ENCODE assay signal across 8 mouse cellular contexts in the genomic region with DNA sequence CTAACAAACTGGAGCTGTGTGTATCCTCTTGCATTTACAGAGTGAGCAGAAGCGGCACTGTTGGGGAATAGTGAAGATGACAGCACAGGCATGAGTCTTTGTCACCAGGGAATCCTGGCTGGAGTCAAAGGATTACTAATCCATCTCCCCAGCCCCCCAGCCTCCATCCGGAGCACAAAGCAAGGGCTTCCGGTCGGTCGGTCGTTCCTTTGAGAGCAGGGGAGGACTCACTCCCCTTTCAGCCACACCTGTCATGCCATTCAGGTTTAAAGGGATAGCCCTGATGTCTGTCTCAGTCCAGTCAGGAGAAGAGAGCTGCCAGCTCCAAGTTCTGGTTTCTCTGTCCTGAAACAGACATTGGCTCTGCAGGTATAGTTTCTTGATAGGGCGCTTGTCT. TPM values are rescaled to one million over a fixed set of nuclear protein-coding genes. Genes with fewer than 3 reads are reported as not detected.
DNase-seq lines count a peak whose midpoint lies in the region; ATAC-seq and TF ChIP-seq lines count a peak whose summit lies in the region.

No protein-coding gene starts in this region.

- peak; percentile 36 for ATAC-seq in inflammation-experienced regulatory T-cells, adult 6 months
- no peak for ATAC-seq in midbrain, embryonic 11.5 days (ENCODE audit: low FRiP score)
- no peak for ATAC-seq in frontal cortex, adult (ENCODE audit: low TSS enrichment)
- no peak for ATAC-seq in megakaryocyte progenitor cell, adult 5-6 weeks (replicated peaks; ENCODE audit: poor library complexity)

- H3K27ac ChIP-seq in layer of hippocampus, adult 2 months: peak overlapping the region; percentile 92
- peak overlapping the region; percentile 96 for H3K27ac ChIP-seq in brown adipose tissue, adult 24 weeks (replicated peaks; ENCODE audit: low read depth, low read length)
- H3K27ac ChIP-seq in midbrain, embryonic 11.5 days (ENCODE audit: low read depth, low read length): peak overlapping the region; percentile 20; the same call in 1 of the 2 replicates

- H3K9me3 ChIP-seq in midbrain, embryonic 11.5 days (ENCODE audit: control insufficient read depth, low read length): no peaks in the 10 kb centered on the region

- no peak overlapping the region for H3K4me2 ChIP-seq in midbrain, embryonic 11.5 days

- peak overlapping the region; percentile 27; the same call in 1 of the 2 replicates for H3K9ac ChIP-seq in midbrain, embryonic 11.5 days (ENCODE audit: low read length)

- 17% methylated on average over 7 of the region's 7 CpGs for WGBS in midbrain, embryonic 11.5 days

- no peak for TF ChIP-seq CTCF in layer of hippocampus, adult 2 months (conservative IDR thresholded peaks at IDR 0.05)

- H3K27me3 ChIP-seq in midbrain, embryonic 11.5 days (ENCODE audit: control insufficient read depth, insufficient read depth, low read length): no peaks in the 10 kb centered on the region

- H3K4me1 ChIP-seq in brown adipose tissue, adult 24 weeks (ENCODE audit: control insufficient read depth, insufficient read depth, insufficient read length, low read length): peaks cover 36% of the 10 kb centered on the region
- H3K4me1 ChIP-seq in midbrain, embryonic 11.5 days (ENCODE audit: control insufficient read depth, insufficient read depth, low read length): peaks cover 24% of the 10 kb centered on the region

- peak overlapping the region; percentile 30 for H3K4me3 ChIP-seq in layer of hippocampus, adult 2 months
- peak overlapping the region; percentile 16 for H3K4me3 ChIP-seq in brown adipose tissue, adult 24 weeks (ENCODE audit: insufficient read depth, low read depth, low read length)
- H3K4me3 ChIP-seq in midbrain, embryonic 11.5 days (ENCODE audit: low read depth, low read length): no peak overlapping the region

- no peak for DNase-seq in layer of hippocampus, adult 2 months (ENCODE audit: low spot score in 2 of 2)
- DNase-seq in layer of hippocampus, postnatal 25 days (ENCODE audit: extremely low spot score in 1 of 2, low spot score in 1 of 2): no peak
- DNase-seq in midbrain, embryonic 11.5 days (ENCODE audit: low spot score, missing footprints): peak; percentile 84
- no peak for DNase-seq in layer of hippocampus, postnatal 10 days (ENCODE audit: low spot score in 2 of 2)

- no peaks in the 10 kb centered on the region for H3K36me3 ChIP-seq in midbrain, embryonic 11.5 days (ENCODE audit: control insufficient read depth, insufficient read depth, low read length)

RNA-seq across cellular contexts. Expression of a gene that starts 7.4 kb away (rescaled TPM):
- 10 to 100 TPM; 24.8 to 26.6 TPM for total RNA-seq in layer of hippocampus, adult 2 months (2021)
- total RNA-seq in layer of hippocampus, postnatal 25 days (2021): 10 to 100 TPM; 23.7 to 26.1 TPM
- polyA plus RNA-seq in brown adipose tissue, adult 24 weeks (2012; ENCODE audit: insufficient read depth, insufficient read length, missing spikeins): 53.8 and 65.5 TPM in 2 replicates
- polyA plus RNA-seq in inflammation-experienced regulatory T-cells, adult 6 months (2017; shearing (Covaris generic)): 10 to 100 TPM; 11.0 to 27.7 (median 16.5) TPM
- polyA plus RNA-seq in midbrain, embryonic 11.5 days (2014; fragmentation: Nextera tagmentation; extraction: Ambion mirVana): 20.8 and 25.4 TPM in 2 replicates
- total RNA-seq in megakaryocyte progenitor cell, adult 5-6 weeks (2015): 6.5 and 7.3 TPM in 2 replicates
- 5.9 and 6.0 TPM in 2 replicates for total RNA-seq in megakaryocyte progenitor cell, adult 5-6 weeks (2017)
- total RNA-seq in layer of hippocampus, postnatal 10 days (2021): 10 to 100 TPM; 19.7 to 20.7 TPM

RNA-seq across cellular contexts. Expression of a gene that starts 14.7 kb away (rescaled TPM):
- 10 to 100 TPM; 13.4 to 13.8 TPM for total RNA-seq in layer of hippocampus, adult 2 months (2021)
- 10 to 100 TPM; 14.7 to 17.6 TPM for total RNA-seq in layer of hippocampus, postnatal 25 days (2021)
- polyA plus RNA-seq in brown adipose tissue, adult 24 weeks (2012; ENCODE audit: insufficient read depth, insufficient read length, missing spikeins): 19.2 and 24.1 TPM in 2 replicates
- 10 to 100 TPM; 55.6 to 76.5 (median 73.4) TPM for polyA plus RNA-seq in inflammation-experienced regulatory T-cells, adult 6 months (2017; shearing (Covaris generic))
- 40.8 and 45.7 TPM in 2 replicates for polyA plus RNA-seq in midbrain, embryonic 11.5 days (2014; fragmentation: Nextera tagmentation; extraction: Ambion mirVana)
- total RNA-seq in megakaryocyte progenitor cell, adult 5-6 weeks (2015): 20.4 and 25.1 TPM in 2 replicates
- 14.7 and 15.9 TPM in 2 replicates for total RNA-seq in megakaryocyte progenitor cell, adult 5-6 weeks (2017)
- total RNA-seq in layer of hippocampus, postnatal 10 days (2021): 10 to 100 TPM; 15.6 TPM

RNA-seq across cellular contexts. Expression of a gene that starts 36.4 kb away (rescaled TPM):
- total RNA-seq in layer of hippocampus, adult 2 months (2021): 1 to 10 TPM; 3.3 to 3.6 TPM
- 1 to 10 TPM; 2.8 to 3.1 TPM for total RNA-seq in layer of hippocampus, postnatal 25 days (2021)
- polyA plus RNA-seq in brown adipose tissue, adult 24 weeks (2012; ENCODE audit: insufficient read depth, insufficient read length, missing spikeins): 8.6 and 13.5 TPM in 2 replicates
- 10 to 100 TPM in 2 of 3 experiments, 1 to 10 TPM in 1; 8.5 to 14.5 (median 11.7) TPM for polyA plus RNA-seq in inflammation-experienced regulatory T-cells, adult 6 months (2017; shearing (Covaris generic))
- polyA plus RNA-seq in midbrain, embryonic 11.5 days (2014; fragmentation: Nextera tagmentation; extraction: Ambion mirVana): 22.4 and 24.8 TPM in 2 replicates
- total RNA-seq in megakaryocyte progenitor cell, adult 5-6 weeks (2015): 0.12 and 0.94 TPM in 2 replicates
- 1.7 TPM in 1 of 2 replicates, not detected in the other for total RNA-seq in megakaryocyte progenitor cell, adult 5-6 weeks (2017)
- 10 to 100 TPM in 1 of 2 experiments, 1 to 10 TPM in 1; 6.7 to 10.4 TPM for total RNA-seq in layer of hippocampus, postnatal 10 days (2021)

RNA-seq across cellular contexts. Expression of a gene that starts 52.1 kb away (rescaled TPM):
- total RNA-seq in layer of hippocampus, adult 2 months (2021): under 1 TPM; 0.59 to 0.81 TPM
- total RNA-seq in layer of hippocampus, postnatal 25 days (2021): 1 to 10 TPM in 1 of 2 experiments, under 1 TPM in 1; 0.62 to 1.0 TPM
- polyA plus RNA-seq in brown adipose tissue, adult 24 weeks (2012; ENCODE audit: insufficient read depth, insufficient read length, missing spikeins): 2.1 and 3.5 TPM in 2 replicates
- polyA plus RNA-seq in inflammation-experienced regulatory T-cells, adult 6 months (2017; shearing (Covaris generic)): 1 to 10 TPM in 1 of 3 experiments, under 1 TPM in 2; 0.24 to 1.3 (median 0.59) TPM
- 1.4 TPM in 2 replicates for polyA plus RNA-seq in midbrain, embryonic 11.5 days (2014; fragmentation: Nextera tagmentation; extraction: Ambion mirVana)
- total RNA-seq in megakaryocyte progenitor cell, adult 5-6 weeks (2015): 0.07 and 0.91 TPM in 2 replicates
- 0.14 TPM in 1 of 2 replicates, not detected in the other for total RNA-seq in megakaryocyte progenitor cell, adult 5-6 weeks (2017)
- 1 to 10 TPM; 1.0 to 1.1 TPM for total RNA-seq in layer of hippocampus, postnatal 10 days (2021)

RNA-seq across cellular contexts. Expression of a gene that starts 52.8 kb away (rescaled TPM):
- 10 to 100 TPM; 41.1 to 44.5 TPM for total RNA-seq in layer of hippocampus, adult 2 months (2021)
- 10 to 100 TPM; 47.4 to 49.7 TPM for total RNA-seq in layer of hippocampus, postnatal 25 days (2021)
- 16.3 and 26.3 TPM in 2 replicates for polyA plus RNA-seq in brown adipose tissue, adult 24 weeks (2012; ENCODE audit: insufficient read depth, insufficient read length, missing spikeins)
- under 1 TPM; 0.24 to 0.66 (median 0.26) TPM for polyA plus RNA-seq in inflammation-experienced regulatory T-cells, adult 6 months (2017; shearing (Covaris generic))
- polyA plus RNA-seq in midbrain, embryonic 11.5 days (2014; fragmentation: Nextera tagmentation; extraction: Ambion mirVana): 22.5 and 25.9 TPM in 2 replicates
- total RNA-seq in megakaryocyte progenitor cell, adult 5-6 weeks (2015): 13.5 and 15.5 TPM in 2 replicates
- total RNA-seq in megakaryocyte progenitor cell, adult 5-6 weeks (2017): 20.3 and 31.9 TPM in 2 replicates
- 10 to 100 TPM; 43.2 to 53.0 TPM for total RNA-seq in layer of hippocampus, postnatal 10 days (2021)

Comparison
In these comparisons a context has a peak if more than half of its experiments do, and no peak if none do; other contexts are left out.
1. H3K27ac ChIP-seq: peak in every context shown above with its lines; median percentile 96 in brown adipose tissue, adult 24 weeks; 92 in layer of hippocampus, adult 2 months; 20 in midbrain, embryonic 11.5 days.